Mouse (Mus musculus) CD4-positive, CD25-positive, alpha-beta regulatory T cell, adult 4 months (primary cell): Measurements from ENCODE around the gene Adcy7. TPM values are rescaled to one million over a fixed set of nuclear protein-coding genes. Genes with fewer than 3 reads are reported as not detected.

ENCODE experiments used
- ATAC-seq: one replicate; pipeline ENCODE4 v1.8.0; 2017
- polyA plus RNA-seq, 2 experiments: library from polyadenylated mRNA; unstranded; fragments of 100-300 nt; shearing (Covaris generic); gene quantifications; one replicate each; pipeline ENCODE4 v1.2.1; 2017

Adcy7 gene
- polyA plus RNA-seq, result 100 to 1,000 TPM in 1 of 2 experiments, 10 to 100 TPM in 1; 79.4 to 143 TPM

DNA sequence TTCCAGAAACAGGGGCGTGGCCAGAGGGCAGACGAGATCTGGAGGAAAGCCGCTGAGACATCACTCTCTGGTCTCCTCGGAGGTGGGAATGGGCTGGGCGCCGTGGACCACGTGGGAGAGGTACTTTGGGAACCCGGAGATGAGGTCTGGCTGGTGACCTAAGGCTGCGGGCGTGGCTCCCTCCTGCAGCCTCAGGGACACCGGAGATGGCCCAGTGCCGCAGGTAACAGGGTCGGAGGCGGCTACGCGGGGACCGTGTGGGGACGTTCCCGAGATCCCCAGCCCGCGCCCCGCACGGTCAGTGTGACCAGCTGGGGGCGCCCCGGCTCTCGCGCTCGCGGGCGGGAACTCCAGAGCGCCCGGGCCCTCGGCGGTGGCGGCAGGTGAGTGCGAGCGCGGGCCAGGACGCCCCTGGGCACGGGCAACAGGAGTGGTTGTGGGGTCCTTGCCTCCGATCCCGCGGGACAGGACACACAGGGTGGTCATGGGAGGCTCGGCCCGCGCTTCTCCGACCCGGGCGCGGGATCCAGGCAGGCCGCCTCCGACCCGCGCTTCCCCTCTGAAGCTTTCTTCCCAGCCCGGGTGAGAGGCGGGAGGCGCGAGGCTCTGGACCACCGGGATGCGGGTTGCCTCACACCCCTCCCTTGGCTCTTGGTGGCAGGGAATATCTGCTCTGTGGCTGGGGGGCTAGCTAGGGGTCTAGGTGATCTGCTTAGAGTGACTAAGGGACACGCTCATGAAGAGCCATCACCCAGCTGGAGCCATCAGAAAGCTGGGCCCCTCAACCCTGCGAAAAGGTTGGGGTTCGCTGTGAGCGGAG lies at the start of gene Adcy7:
Adcy7 (plus strand) TSS at position 173 of the 820 bp plus-strand sequence.
- peak; percentile 83 for ATAC-seq

GRCm38 (mm10) chr8:88225358-88225757 lies 46.8 kb upstream of the Adcy7 start:
- no peak for ATAC-seq

GRCm38 (mm10) chr8:88227851-88228250 lies 44.4 kb upstream of the Adcy7 start:
- ATAC-seq, result no peak

DNA sequence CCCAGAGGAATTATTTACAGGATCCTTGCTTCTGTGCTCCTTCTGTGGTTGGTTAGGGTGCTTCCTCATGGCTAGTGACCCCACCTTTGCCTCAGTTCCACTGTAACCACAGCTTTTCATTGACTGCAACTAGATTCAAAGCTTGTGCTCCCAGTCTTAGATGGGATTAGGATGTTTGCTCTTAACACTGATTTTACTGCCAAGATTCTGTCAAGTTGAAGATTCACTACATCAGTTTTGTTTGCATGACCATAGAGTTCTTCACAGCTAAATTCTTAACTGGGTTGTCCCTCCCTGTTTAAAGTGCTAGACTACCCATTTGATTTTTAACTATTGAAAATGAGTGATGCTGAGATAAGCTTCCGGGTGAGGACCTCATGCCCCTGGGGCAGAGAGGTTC lies 43.9 kb upstream of the Adcy7 start:
- no peak for ATAC-seq

- no peak for ATAC-seq
Measured at GRCm38 (mm10) chr8:88228800-88229199, 43.4 kb upstream of the Adcy7 start.

GRCm38 (mm10) chr8:88236666-88237065 lies 35.5 kb upstream of the Adcy7 start:
- no peak for ATAC-seq

DNA sequence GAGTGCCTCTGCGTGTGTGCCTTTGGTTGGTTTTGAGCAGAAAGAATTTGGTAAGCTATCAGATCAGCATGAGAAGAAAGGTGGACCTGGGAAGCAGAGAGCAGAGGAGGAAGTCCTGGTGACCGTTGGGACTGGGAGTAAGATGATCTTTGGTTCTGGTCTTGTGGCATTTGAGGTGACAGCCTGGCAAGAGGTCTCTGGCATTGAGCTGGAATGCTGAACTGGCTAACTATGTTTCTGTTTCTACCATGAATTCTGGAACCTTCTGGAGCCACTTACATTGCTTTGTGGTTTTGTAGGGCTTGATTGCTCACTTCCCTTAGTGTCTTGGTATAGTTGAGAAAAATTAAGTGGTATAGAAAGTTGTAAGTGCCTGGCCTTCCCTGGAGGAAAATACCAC lies 34.6 kb upstream of the Adcy7 start:
- no peak for ATAC-seq

GRCm38 (mm10) chr8:88239277-88239676 lies 32.9 kb upstream of the Adcy7 start:
- ATAC-seq, result no peak

DNA sequence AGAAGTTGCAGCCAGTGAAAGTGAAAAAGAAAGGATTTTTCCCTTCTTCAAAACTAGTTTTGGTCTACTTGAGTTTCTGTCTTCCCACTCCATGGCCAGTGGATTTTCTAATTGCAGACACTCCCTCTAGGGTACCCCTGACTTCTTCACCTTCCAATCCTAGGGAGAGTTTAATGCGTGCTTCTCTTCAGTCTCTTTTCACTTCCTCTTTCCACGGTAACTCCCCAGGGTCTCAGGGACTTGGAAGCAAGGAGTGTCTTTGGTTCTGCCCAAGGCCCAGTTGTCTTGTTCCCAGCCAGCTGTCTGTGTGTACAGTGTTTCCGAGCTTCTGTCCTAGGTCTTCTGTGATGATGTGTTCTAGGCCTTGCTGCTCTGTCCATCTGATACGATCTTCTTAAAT lies 30.3 kb upstream of the Adcy7 start:
- ATAC-seq, result no peak

DNA sequence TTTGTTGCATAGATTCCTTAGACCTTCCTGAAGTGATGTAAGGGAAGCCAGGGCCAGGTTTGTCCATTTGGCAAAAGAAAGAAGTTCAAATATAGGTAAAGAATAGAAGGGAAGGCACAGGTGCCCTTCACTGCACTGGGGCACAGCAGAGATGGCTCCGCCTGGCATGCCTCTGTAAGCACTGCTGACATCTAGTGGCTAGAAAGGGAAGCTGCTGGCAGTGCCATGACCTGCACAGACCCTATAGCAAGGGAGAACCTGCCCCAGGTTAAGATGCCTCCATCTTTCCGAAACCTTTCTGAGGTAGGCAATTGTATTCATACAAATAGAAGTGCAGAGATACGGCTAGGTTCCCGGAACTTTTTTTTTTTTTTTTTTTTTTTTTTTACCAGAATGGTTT lies 27.9 kb upstream of the Adcy7 start:
- peak; percentile 96 for ATAC-seq

DNA sequence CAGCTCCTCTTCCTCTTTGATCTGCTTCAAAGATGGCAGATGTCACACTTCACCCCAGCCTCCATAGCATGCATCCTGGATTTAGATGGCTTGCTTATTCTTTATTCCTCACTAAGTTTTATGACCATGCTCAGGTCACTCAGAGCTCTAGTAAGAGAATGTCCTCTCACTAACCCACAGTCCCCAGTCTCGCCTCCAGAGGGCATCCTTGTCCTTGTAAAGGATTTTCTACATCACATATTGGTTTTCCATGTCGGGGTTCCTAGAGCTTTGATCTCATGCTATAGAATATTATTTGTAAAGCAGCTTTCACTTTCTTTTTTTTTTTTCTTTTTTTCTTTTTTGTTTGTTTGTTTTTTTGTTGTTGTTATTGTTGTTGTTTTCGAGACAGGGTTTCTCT lies 19.4 kb upstream of the Adcy7 start:
- ATAC-seq, result no peak

DNA sequence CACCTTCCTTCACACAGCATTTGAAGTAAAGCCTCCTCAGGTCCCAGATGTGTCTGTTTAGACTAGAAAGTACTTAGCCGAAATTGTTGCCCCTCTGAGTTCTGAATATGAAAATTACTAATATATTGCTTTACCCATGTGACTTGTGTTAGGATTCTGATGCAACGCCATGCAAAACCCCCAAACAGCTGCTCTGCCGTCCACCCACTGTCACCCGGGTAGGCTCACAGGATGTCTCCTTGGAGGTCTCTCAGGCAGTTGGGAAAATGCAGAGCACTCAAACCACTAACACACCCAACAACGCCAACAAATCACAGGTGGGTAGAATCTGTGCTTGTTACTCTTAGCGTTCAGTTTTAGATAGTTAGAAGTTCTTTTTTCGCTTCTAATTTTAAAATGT lies 17.2 kb upstream of the Adcy7 start:
- ATAC-seq, result no peak

DNA sequence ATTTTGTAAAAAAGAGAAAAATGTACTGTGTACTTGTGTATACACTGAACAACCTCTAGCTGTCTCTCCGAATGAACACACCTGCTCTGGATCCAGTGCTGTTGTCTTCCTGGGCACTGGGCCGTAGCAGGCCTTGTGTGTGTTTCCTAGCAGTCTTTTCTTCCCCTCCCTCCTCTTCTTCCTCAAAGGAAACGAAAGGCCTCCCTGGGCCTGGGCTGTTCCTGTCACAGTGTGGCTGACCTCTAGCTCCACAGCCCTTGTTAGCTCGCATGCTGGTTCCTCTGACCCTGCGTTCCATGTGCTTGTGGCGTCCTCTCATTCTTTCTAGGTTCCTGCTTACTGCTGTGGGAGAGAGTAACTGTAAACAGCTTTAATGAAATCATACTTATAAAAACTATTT lies 14.2 kb upstream of the Adcy7 start:
- no peak for ATAC-seq

GRCm38 (mm10) chr8:88258544-88258943 lies 13.7 kb upstream of the Adcy7 start:
- ATAC-seq, result no peak

- no peak for ATAC-seq
Measured at GRCm38 (mm10) chr8:88260466-88260980, 11.7 kb upstream of the Adcy7 start.

DNA sequence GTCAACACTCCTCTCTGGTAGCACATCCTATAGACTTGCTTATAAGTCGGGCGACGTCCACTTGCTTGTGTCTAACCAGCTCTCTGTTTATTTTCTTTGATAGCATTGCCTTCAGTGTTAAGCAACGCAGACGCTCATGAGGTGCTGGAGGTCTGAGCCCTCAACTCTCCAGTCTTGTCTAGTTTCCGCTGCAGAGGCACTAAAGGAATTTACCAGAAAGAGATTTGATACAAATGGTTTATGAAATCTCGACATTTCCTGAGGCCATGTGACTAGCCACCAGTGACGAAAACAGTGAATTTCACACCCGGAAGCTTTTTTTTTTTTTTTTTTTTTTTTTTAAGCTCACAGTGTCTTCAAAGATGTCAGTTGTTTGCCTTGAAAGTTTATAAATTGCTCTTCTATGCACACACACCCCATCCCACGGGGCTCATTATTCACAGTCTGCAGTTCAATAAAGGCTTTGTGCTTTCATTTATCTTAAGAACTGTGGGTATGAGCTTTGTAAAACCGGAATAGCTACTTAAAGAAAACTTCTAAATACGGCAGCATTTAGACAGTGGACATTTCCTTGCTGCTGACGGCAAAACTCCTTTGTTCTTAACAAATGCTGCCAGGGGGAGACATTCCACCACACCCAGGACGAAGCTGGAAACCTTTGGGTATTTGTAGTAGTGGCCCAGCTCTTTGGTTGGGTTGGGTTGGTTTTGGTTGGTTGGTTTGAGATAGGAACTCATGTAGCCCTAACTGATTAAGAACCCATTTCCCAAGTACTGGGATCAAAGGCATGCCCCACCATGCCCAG lies 9.2 kb upstream of the Adcy7 start:
- ATAC-seq, result no peak

GRCm38 (mm10) chr8:88265511-88265910 lies 6.7 kb upstream of the Adcy7 start:
- no peak for ATAC-seq

DNA sequence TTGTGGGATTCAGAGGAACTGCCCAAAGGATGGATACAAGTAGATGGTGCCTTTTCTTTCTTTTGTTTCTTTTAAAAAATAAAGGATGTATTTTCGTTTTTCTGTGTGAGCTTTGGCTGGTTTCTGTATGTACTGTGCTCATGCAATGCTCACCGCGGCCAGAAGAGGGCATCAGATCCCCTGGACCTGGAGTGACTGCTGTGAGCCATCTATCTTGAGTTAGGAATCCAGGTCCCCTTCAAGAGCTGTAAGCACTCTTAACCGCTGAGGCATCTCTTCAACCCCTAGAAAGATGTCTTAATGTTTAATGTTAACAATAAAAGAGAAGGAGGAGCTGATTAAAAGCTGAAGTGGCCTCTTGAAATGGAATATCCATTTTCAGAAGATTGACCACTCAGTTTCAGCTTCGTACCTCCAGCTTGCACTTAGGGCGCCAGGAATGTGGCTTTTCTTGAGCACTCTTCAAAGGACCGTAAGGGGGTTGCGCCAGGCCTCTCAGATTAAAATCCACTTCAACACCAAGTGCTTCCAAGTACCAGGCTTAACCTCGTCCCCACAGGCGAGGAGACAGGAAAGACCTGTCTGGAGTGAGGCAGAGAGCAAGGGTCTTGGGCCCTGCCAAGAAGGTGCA lies 5.9 kb upstream of the Adcy7 start:
- peak; percentile 72 for ATAC-seq

- no peak for ATAC-seq
Measured at GRCm38 (mm10) chr8:88266801-88267403, 5.3 kb upstream of the Adcy7 start.

DNA sequence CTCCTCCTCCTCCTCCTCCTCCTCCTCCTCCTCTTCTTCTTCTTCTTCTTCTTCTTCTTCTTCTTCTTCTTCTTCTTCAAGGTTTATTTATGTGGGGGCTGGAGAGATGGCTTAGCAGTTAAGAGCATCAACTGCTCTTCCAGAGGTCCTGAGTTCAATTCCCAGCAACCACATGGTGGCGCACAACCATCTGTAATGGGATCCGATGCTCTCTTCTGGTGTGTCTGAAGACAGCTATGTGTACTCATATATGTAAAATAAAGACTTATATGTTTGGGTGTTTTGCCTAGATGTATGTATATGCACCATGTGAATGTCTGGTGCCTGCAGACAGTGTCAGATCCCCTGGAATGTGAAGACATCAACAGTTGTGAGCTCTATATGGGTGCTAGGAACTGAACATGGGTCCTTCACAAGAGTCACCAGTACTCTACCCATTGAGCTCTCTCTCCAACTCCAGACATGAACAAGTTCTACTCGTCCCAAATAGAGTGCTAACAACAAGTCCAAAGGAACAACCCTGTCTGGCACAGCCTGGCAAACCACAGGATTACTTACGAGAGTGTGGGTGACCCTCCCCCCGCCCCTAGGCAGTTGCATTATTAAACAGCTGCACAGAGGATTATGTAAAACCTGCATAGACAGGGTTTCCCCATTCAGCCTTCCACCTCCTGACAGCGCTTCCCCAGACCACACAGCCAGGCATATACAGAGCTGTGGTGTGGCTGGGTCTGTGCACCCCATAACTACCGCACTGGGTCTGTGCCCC lies 2.9 kb upstream of the Adcy7 start:
- peak; percentile 25 for ATAC-seq

DNA sequence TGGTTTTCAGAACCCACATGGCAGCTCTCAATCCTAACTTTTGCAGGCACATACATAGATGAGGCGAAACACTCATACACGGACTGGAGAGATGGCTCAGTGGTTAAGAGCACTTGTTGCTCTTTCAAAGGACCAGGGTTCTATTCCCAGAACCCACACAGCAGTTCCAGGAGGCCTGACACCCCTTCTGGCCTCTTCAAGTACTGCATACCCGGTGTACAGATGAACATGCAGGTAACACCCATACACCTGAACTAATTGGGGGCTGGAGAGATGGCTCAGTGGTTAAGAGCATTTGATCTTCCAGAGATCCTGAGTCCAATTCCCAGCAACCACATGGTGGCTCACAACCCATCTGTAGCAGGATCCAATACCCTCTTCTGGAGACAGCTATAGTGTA lies 2.1 kb upstream of the Adcy7 start:
- no peak for ATAC-seq

GRCm38 (mm10) chr8:88273051-88273430 lies 838 bp downstream of the Adcy7 start:
- ATAC-seq, result no peak
